Mouse (Mus musculus) liver, postnatal 0 days (tissue): ENCODE results near the gene Susd5.

Source experiments
- CTCF ChIP-seq: sonication (generic); IDR thresholded peaks from 2 replicates; pipeline ENCODE4 v1.5.1; 2016; ENCODE audit warnings: antibody characterized with exemption, low read depth
- EP300 ChIP-seq: IDR thresholded peaks from 2 replicates; pipeline ENCODE4 v1.6.1; 2016; ENCODE audit warnings: antibody characterized with exemption, low read depth, mild to moderate bottlenecking

GRCm38 (mm10) chr9:114016402-114016801 is 40.5 kb upstream of the Susd5 start:
- TF ChIP-seq CTCF (no peak), EP300 (no peak)
